Comparison of ENCODE assay signal across 14 mouse cellular contexts in genomic region chrX:161733581-161734309, GRCm38 (mm10). TPM values are rescaled to one million over a fixed set of nuclear protein-coding genes. Genes with fewer than 3 reads are reported as not detected.
"Had no signal": no experiment of that assay in that cellular context is flagged by ENCODE, and none has a peak within 500 bp of the region (broad histone marks: within the 10 kb centered on the region; RNA-seq: fewer than 3 reads in every experiment).

No protein-coding gene starts in this region.

- ATAC-seq: liver, postnatal 0 days; midbrain, embryonic 13.5 days had no signal

- H3K9ac ChIP-seq: liver, embryonic 13.5 days; liver, postnatal 0 days; midbrain, embryonic 13.5 days; neural tube, embryonic 12.5 days; stomach, embryonic 15.5 days had no signal

- H3K4me3 ChIP-seq: left cerebral cortex, adult 2 months; limb, embryonic 10.5 days; liver, embryonic 13.5 days; midbrain, embryonic 13.5 days; neural tube, embryonic 12.5 days; stomach, embryonic 15.5 days had no signal

- H3K27ac ChIP-seq: left cerebral cortex, adult 2 months; limb, embryonic 10.5 days; liver, embryonic 13.5 days; midbrain, embryonic 13.5 days; neural tube, embryonic 12.5 days; stomach, embryonic 15.5 days had no signal

- H3K4me2 ChIP-seq: liver, embryonic 13.5 days; midbrain, embryonic 13.5 days; neural tube, embryonic 12.5 days; stomach, embryonic 15.5 days had no signal

- DNase-seq: kidney, adult 8-10 months; kidney, postnatal 25 days; liver, embryonic 13.5 days; liver, postnatal 0 days; lung, postnatal 14 days; right cerebral cortex, postnatal 14 days; thymus, adult 2 months; thymus, postnatal 25 days had no signal

- H3K36me3 ChIP-seq: limb, embryonic 10.5 days; liver, embryonic 13.5 days; midbrain, embryonic 13.5 days; neural tube, embryonic 12.5 days; stomach, embryonic 15.5 days had no signal

- H3K4me1 ChIP-seq: limb, embryonic 10.5 days; liver, embryonic 13.5 days; midbrain, embryonic 13.5 days; neural tube, embryonic 12.5 days; stomach, embryonic 15.5 days had no signal

- H3K9me3 ChIP-seq: limb, embryonic 10.5 days; liver, embryonic 13.5 days; midbrain, embryonic 13.5 days; neural tube, embryonic 12.5 days; stomach, embryonic 15.5 days had no signal

RNA-seq across cellular contexts. Expression of gene Rai2, which starts 16.9 kb away (rescaled TPM):
- total RNA-seq: monocyte, adult 5-6 weeks had no signal
